Mouse (Mus musculus) heart, postnatal 10 days (tissue): ENCODE results near the gene Dennd2c. TPM values are rescaled to one million over a fixed set of nuclear protein-coding genes. Genes with fewer than 3 reads are reported as not detected.

Source experiments
- DNase-seq, 2 experiments: peaks; one replicate each; pipeline ENCODE4 v3.0.0; 2021
- intact Hi-C: fragments of 180-260 bp; cut with DNase I; formaldehyde crosslinking; loops from one replicate; pipeline ENCODE4 v1.15.1; 2025
- total RNA-seq, 2 experiments: library from RNA; stranded (reverse); gene quantifications; 2 replicates each; pipeline ENCODE4 v1.2.3; 2021

The Dennd2c gene
- 1 to 10 TPM; 3.7 to 4.0 TPM for total RNA-seq

GRCm38 (mm10) chr3:103102454-103103390, at the start of gene Dennd2c:
Gene Dennd2c (plus strand): TSS chr3:103102604.
- peak; percentile 95 to 97 for DNase-seq
- intact Hi-C loops: loop anchor here (1.0 to 5.0 kb wide), 2 partner anchors 45 to 68 kb away; no protein-coding TSS in a partner anchor

DNA sequence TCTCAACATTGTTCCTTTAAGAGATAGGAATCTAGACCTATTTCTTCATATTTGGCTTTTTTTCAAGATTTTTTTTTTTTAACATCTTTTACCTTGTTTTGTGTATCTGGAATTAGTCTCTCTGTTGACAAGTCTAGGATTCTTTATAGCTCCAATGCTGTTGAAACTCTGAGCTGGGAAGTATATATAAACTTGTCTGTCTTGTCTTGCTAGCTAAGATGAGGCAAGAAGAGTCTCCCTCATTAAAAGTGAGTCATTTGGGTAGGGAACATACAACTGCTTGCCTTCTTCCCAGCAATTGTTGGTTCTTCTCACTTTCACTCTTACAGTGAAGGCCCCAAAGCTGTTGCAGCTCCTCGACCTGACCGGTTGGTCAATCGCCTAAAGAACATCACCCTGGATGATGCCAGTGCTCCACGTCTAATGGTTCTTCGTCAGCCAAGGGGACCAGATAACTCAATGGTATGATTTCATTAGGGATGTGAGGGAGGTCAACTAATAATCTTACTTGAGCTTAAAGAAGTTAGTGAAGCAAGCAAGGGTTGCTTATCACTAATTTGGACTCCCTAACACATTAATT, 46.3 kb upstream of the Dennd2c start:
- intact Hi-C loops: loop anchor here (5.0 kb wide), 1 partner anchor 34 kb away; the partner anchor contains the start of gene Csde1
- no peak for DNase-seq

DNA sequence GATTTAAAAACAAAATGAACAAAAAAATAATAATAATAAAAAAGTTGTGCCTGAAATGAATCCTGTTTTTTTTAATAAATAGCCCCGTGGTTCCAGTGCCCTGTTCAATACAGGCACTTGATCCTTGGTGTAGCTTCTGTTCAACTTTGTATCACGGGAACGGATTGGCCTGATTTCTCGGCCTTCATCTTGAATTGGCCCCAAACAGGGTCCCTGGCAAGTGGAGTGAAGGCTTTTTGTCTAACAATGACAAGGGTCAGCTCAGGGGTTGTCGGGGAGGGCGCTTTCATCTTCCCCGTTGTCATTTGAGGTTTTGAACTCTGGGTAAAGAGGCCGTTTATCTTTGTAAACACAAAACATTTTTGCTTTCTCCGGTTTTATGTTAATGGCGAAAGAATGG, 44.7 kb upstream of the Dennd2c start:
- intact Hi-C loops: loop anchor here (2.0 to 5.0 kb wide), 2 partner anchors 35 to 113 kb away; partner anchors contain the start of genes Bcas2 and Csde1
- no peak for DNase-seq

DNA sequence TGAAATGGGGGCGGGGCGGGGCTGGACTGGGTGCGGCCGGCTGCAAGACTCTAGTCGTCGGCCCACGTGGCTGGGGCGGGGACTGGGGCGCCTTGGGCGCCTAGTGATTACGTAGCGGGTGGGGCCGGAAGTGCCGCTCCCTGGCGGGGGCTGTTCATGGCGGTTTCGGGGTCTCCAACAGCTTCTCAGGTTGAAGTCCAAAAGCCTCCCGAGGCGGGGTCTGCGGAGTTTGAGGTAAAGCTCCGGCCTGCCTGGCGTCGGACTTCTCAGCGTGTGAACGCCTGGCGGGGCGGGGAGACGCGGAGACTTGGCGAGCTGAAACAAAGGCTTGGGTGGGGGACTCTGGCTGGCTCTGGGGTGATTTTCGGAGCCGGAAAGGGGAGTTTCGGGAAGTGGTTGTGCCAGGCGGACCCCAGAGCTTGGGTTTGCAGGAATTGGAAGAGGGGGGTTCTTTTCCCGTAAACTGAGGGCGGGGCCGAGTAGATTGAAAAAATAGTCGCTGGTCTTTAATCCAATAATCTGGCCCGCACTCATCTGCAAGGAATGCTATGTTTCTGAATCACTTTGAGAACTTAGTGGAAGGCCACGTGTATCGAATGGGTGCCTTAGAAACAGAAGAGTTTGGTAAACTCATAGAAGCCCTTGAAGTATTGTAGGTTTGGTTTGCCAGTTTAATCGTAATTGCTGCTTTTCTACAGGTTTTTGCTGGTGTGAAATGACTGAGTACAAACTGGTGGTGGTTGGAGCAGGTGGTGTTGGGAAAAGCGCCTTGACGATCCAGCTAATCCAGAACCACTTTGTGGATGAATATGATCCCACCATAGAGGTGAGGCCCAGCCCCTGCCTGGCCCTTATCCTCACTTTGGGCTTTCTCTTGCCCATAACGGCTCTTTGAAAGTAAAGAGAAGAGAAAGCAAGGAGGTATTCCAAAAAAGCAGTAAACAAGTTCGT, 43.9 kb upstream of the Dennd2c start, which contains the start of gene Nras:
Gene Nras (plus strand): TSS at position 79 of the 951 bp plus-strand sequence.
- intact Hi-C loops: loop anchor here (2.0 to 5.0 kb wide), 2 partner anchors 36 to 112 kb away; partner anchors contain the start of genes Bcas2 and Csde1
- peak; percentile 96 to 97 for DNase-seq

GRCm38 (mm10) chr3:103066927-103067326, 35.5 kb upstream of the Dennd2c start:
- intact Hi-C loops: no loop called here
- DNase-seq: no peak

DNA sequence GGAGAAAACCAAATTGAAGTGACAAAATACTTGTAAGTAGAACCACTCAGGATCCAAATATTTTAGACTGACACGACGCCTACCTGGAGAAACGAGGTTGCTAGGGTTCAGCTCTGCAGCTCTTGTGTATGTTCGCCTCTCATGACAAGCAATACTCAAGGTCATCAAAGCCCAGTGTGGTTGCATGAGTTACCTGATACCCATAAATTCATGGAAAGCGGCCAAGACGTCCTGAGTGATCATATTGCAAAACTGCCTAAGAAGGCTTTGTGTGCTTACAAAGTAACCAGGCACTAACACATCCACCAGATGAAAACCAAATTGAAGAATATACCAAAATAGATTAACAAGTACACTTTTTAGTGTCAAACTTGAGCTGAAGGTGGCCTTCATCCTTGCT, 33.4 kb upstream of the Dennd2c start:
- DNase-seq: no peak
- intact Hi-C loops: no loop called here

DNA sequence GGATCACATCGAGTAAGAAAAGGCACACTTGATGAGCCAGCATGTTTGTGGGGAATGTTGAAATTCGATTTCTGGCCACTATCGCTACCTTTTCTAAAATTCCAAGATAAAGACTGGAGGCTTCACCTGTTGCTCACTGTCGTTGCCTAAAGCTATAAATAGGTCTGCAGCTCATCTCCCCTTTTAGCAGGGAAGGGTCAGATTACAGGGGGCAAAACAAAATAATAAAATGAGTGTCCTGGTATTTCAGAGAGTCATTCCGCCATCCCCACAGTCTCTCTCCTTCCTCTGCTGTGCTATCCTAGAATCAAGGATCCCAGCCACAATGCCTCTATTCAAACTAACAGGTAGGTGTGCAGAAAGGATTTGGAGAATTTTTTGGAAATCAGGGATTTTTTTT, 28.6 kb upstream of the Dennd2c start, which contains the start of gene Ampd1:
Gene Ampd1 (plus strand): TSS at position 244 of the 400 bp plus-strand sequence.
- intact Hi-C loops: no loop called here
- no peak for DNase-seq

DNA sequence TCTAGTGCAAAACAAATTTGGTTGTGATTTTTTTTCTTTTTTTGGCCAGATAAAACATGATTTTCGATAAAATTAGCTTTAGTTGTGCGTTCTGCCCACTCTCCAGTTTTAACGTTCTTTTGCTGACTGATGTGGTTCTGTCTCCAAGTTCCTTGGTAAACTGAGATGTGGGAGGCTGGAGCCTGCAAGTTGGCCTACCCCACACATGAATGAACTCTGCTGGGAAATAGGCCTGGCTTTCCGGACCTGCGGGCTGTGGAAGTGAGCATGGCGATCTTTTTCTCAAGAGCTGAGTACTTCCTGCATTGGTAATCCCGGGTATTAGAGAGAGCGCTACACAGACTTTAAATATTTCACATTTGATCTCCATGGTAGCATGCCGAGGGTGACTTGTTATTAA, 26.5 kb upstream of the Dennd2c start:
- intact Hi-C loops: no loop called here
- no peak for DNase-seq

DNA sequence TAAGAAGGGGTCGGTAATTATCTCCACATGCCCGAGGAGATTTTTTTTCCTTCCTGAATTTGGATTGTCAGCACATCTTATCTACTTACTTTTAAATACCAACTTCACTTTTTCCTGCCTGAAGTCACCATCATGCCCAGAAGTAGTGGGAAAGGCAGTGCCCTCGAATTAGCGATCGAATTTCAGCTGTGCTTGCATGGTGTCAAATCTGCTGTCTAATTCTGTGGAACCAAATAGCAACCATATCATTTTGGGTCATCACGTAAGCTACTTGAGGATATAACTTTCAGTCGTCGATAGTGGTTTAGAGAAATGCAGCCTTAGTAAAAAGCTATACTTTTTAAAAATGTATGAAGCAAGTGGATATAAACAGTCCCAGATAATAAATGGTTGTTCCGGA, 25.9 kb upstream of the Dennd2c start:
- intact Hi-C loops: no loop called here
- DNase-seq: no peak

DNA sequence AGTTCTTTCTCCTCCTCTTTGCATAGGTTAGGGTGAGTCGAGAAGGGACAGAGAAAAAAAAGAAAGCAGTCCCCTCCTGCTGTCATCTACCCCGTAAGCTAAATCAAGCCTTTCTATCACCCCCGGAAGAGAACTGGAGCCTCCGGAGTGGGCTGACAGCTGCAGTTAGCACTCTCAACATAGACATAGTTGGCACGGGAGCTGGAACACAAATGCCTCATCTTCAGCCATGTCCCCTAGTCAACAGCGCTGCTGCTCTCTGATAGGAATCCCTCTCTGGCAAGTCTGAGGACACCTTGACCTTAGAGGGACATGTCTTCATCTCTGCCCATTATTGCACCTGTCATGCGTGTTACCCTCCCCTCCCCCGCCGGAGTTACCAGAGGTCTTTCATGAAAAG, 23.1 kb upstream of the Dennd2c start:
- no peak for DNase-seq
- intact Hi-C loops: no loop called here

GRCm38 (mm10) chr3:103081051-103081450, 21.4 kb upstream of the Dennd2c start:
- DNase-seq: no peak

GRCm38 (mm10) chr3:103081861-103082453, 20.4 kb upstream of the Dennd2c start:
- no peak for DNase-seq
- intact Hi-C loops: no loop called here

More at GRCm38 (mm10) chr3:103081051-103081450, 21.4 kb upstream of the Dennd2c start:
- intact Hi-C loops: no loop called here

GRCm38 (mm10) chr3:103082761-103083160, 19.6 kb upstream of the Dennd2c start:
- DNase-seq: no peak
- intact Hi-C loops: no loop called here

DNA sequence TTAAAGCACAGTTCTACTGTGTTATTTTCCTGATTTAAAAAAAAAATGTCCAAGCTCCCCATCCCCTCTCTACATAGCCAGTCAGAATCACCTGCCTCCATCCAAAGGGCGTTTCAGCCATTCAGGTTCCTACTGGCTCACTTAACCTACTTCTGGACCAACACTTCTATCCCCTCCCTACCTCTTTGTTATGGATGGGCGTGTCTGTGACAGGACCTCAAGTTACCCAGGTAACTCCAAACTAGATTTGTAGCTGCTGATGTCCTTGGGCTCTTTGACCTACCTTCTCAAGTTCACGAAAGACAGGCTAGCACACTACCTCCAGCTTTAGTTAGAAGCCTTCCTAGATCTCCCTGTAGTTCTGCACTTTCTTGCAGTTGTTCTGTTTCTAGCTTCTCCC, 16.4 kb upstream of the Dennd2c start:
- intact Hi-C loops: no loop called here
- no peak for DNase-seq

DNA sequence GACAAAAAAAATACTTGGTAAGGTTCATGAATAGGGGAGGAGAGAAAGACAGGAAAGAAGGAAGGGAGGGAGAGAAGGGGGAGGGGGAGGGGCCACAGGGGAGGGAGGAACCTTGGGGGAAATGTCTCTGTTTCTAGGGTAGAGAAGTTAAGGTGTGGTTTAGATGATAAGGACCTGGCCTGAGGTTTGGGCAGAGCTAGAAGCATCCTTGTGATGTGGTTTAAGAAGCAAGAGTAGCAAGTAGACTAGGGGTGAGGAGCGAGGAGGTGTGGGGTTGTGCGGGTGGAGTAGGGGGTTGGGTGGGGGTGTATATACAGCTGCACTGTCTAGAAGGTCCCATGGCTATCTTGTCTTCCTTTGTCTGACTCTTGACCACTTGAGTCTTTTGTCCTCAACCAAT, 10.7 kb upstream of the Dennd2c start:
- no peak for DNase-seq
- intact Hi-C loops: no loop called here

- intact Hi-C loops: no loop called here
- no peak for DNase-seq
These were observed 3.7 kb upstream of the Dennd2c start for GRCm38 (mm10) chr3:103098662-103099061.

DNA sequence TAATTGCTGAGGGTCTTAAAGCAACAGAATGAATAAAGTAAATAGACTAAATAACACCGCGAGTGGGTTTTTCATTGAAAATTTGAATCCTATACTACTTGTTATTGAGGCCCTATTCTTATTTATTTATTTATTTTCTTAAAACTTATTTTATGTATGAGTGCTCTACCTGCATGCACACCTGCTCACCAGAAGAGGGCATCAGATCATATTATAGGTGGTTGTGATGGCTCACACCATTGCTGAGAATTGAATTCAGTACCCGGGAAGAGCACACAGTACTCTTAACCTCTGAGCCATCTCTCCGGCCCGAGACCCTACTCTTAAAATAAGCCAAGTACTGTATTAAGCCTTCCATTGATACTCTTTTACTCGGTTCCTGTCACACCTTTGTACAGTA, 2.7 kb upstream of the Dennd2c start:
- intact Hi-C loops: loop anchor here (5.0 kb wide), 1 partner anchor 48 kb away; no protein-coding TSS in a partner anchor
- no peak for DNase-seq

DNA sequence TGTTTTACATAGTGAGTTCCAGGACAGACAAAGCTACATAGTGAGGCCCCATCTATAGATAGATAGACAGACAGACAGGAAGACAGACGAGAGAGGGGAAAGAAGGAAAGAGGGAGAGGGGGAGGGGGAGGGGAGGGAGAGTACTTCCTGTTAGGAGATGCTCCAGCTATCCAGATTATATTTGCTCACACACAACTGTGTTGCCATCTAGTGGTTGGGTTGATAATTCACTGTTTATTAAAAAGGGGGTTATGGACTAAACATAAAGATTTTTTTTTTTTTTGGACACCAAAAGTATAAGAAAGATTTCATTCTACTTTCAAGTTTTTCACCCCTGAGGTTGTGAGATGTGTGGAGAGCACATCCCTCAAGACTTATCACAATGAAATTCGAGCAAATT, 1.7 kb upstream of the Dennd2c start:
- intact Hi-C loops: loop anchor here (5.0 kb wide), 1 partner anchor 47 kb away; no protein-coding TSS in a partner anchor
- DNase-seq: no peak

GRCm38 (mm10) chr3:103101194-103101593, 1.2 kb upstream of the Dennd2c start:
- intact Hi-C loops: loop anchor here (5.0 kb wide), 1 partner anchor 46 kb away; no protein-coding TSS in a partner anchor
- DNase-seq: no peak

DNA sequence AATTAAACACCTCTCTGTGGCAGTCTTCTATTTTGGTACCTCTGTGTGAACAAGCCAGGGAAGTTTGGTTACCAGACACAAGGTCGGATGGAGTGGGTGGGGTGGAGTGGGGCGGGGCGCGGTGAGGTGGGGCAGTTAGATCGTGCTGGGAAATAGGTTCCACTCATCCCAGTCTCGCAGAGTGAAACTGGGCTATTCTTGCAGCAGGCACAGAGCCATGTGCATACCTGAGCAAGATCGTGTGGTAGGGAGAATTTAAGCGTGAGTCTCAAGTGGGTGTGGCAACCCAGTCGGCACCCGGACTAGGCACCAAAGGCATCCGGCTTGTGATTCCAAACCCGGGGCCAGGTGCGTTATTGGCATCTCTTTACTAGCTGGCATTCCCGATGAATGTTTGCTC, 495 bp upstream of the Dennd2c start:
- DNase-seq: peak in 1 of 2 experiments; percentile 16
- intact Hi-C loops: loop anchor here (1.0 to 5.0 kb wide), 2 partner anchors 45 to 68 kb away; no protein-coding TSS in a partner anchor
